Mouse (Mus musculus) intestine, postnatal 0 days (tissue): ENCODE results near the gene Stag1. TPM values are rescaled to one million over a fixed set of nuclear protein-coding genes. Genes with fewer than 3 reads are reported as not detected.

Source experiments
- ATAC-seq: fragments of 200-750 bp; cut with Nextera tagmentation; 2 replicates; pipeline ENCODE4 v1.8.0; 2017; ENCODE audit warnings: mild to moderate bottlenecking, moderate TSS enrichment, moderate library complexity
- H3K27ac ChIP-seq: fragments of 300-500 bp; sonication (generic); 2 replicates; pipeline ENCODE4 v1.5.1; 2014; ENCODE audit warnings: mild to moderate bottlenecking, low read depth, low read length, moderate library complexity
- H3K27me3 ChIP-seq: fragments of 300-500 bp; sonication (generic); replicated peaks from 2 replicates; pipeline ENCODE4 v1.6.1; 2014; ENCODE audit warnings: low read length, mixed read lengths; ENCODE audit not compliant: control insufficient read depth, insufficient read depth
- H3K36me3 ChIP-seq: fragments of 300-500 bp; sonication (generic); 2 replicates; pipeline ENCODE4 v1.6.1; 2014; ENCODE audit warnings: mild to moderate bottlenecking, moderate library complexity; ENCODE audit not compliant: control insufficient read depth, insufficient read depth
- H3K4me1 ChIP-seq: fragments of 300-500 bp; sonication (generic); replicated peaks from 2 replicates; pipeline ENCODE4 v1.6.1; 2014; ENCODE audit warnings: antibody characterized with exemption, low read length, mixed read lengths; ENCODE audit not compliant: control insufficient read depth, insufficient read depth
- H3K4me2 ChIP-seq: fragments of 300-500 bp; sonication (generic); replicated peaks from 2 replicates; pipeline ENCODE4 v1.6.1; 2014; ENCODE audit warnings: low read depth, mild to moderate bottlenecking, moderate library complexity
- H3K4me3 ChIP-seq: fragments of 300-500 bp; sonication (generic); 2 replicates; pipeline ENCODE4 v1.5.1; 2014; ENCODE audit warnings: low read depth, low read length
- H3K9ac ChIP-seq: fragments of 300-500 bp; sonication (generic); 2 replicates; pipeline ENCODE4 v1.6.1; 2014; ENCODE audit warnings: mild to moderate bottlenecking, low read depth, low read length
- H3K9me3 ChIP-seq: fragments of 300-500 bp; sonication (generic); 2 replicates; pipeline ENCODE4 v1.6.1; 2016; ENCODE audit warnings: mixed run types; ENCODE audit not compliant: control insufficient read depth
- CTCF ChIP-seq: sonication (generic); IDR thresholded peaks from 2 replicates; pipeline ENCODE4 v1.5.1; 2016; ENCODE audit warnings: low read depth, mild to moderate bottlenecking, control low read depth, antibody characterized with exemption, moderate library complexity
- WGBS: fragments of 180-500 bp; shearing (Covaris S2); extraction: QIAGEN DNeasy Blood & Tissue Kit; methylation state at CpG from one replicate; pipeline ENCODE4 v1.1.7; 2014; 5-methylcytosine and 5-hydroxymethylcytosine counted together
- polyA plus RNA-seq: library from polyadenylated mRNA; unstranded; fragments of >200 nt; fragmentation: Nextera tagmentation; extraction: Ambion mirVana; gene quantifications from 2 replicates; pipeline ENCODE4 v1.2.1, GENCODE M21; 2015

The Stag1 gene
- polyA plus RNA-seq, 1 experiment from 2014 or later = 24.6 TPM

DNA sequence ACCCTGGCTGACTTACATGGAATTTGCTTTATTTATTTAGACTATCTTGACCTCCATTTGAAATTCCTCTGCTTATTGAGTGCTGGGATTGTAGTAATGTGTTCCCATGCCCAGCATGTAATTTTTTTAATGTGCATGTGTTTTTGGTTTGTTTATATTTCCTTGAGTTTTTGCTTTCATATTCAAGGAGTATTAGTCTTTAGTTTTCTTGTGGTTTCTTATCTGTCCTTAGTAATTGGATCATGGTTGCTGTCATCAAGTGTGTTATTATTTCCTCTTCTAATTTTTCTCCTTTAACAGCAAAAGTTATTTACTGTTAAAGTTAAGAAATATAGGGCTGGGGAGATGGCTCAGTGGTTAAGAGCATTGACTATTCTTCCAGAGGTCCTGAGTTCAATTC, 63.0 kb downstream of the Stag1 start:
- no peak overlapping the region for H3K27ac ChIP-seq
- H3K9me3 ChIP-seq = no peaks in the 10 kb centered on the region
- no peak overlapping the region for H3K9ac ChIP-seq
- no peak overlapping the region for H3K4me3 ChIP-seq
- no peak overlapping the region for H3K4me2 ChIP-seq
- no peaks in the 10 kb centered on the region for H3K27me3 ChIP-seq
- no peak for ATAC-seq
- TF ChIP-seq CTCF = no peak
- H3K36me3 ChIP-seq = no peaks in the 10 kb centered on the region
- H3K4me1 ChIP-seq = no peaks in the 10 kb centered on the region

DNA sequence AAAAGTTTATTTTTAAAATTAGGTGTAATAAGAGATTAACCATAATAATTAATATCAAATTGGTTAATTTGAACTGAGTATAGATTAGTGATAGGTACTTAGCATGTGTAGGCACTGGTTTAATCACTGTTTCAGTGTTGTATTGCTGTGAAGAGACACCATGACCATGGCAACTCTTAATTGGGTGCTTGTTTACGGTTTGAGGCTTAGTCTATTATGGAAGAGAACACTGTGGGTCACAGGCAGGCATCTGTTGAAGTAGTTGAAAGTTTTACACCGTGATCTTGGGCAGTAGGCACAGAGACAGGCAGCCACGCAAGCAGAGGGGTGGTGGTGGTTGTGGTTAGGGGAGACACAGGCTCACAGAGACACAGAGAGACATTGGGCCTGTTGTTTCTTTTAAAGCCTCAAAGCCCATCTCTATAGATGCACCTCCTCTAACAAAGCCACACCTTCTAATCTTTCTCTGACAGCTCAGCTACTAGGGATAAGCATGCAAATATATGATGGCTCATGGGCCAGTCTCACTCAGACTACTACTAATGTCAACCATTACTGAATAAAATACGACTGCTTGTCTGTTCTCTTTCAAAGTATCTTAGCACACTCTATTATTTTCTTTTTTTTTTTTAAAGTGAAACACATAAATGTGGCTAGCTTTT, 66.0 kb downstream of the Stag1 start:
- no peak overlapping the region for H3K4me3 ChIP-seq
- H3K4me1 ChIP-seq = no peaks in the 10 kb centered on the region
- H3K4me2 ChIP-seq = no peak overlapping the region
- H3K9me3 ChIP-seq = no peaks in the 10 kb centered on the region
- H3K36me3 ChIP-seq = no peaks in the 10 kb centered on the region
- H3K9ac ChIP-seq = no peak overlapping the region
- TF ChIP-seq CTCF = no peak
- ATAC-seq = no peak
- no peaks in the 10 kb centered on the region for H3K27me3 ChIP-seq
- no peak overlapping the region for H3K27ac ChIP-seq
- WGBS = 77% methylated on average over 4 of the region's 4 CpGs

DNA sequence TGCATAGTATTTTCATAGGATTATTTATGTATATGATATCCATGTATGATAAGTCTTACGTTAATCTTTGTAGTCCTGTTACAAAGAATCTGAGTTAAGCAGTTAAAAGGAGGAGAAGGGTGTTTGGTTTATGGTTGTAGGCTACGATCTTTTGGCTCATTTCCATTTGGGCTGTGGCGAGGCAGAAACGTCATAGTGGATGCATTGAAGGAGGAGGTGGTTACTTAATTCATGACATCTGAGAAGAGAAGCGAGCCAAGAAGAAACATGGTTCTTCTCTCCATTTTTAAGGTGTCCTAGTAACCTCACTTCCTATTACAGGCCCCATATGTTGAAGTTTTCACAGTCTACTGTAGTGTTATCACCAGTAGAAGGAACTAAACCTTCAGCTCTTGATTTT, 72.6 kb downstream of the Stag1 start:
- Histone ChIP-seq H3K4me2 (no peak overlapping the region), H3K27me3 (no peaks in the 10 kb centered on the region), H3K27ac (no peak overlapping the region), H3K36me3 (no peaks in the 10 kb centered on the region), H3K9me3 (no peaks in the 10 kb centered on the region), H3K9ac (no peak overlapping the region), H3K4me3 (no peak overlapping the region), H3K4me1 (no peaks in the 10 kb centered on the region)
- 67% methylated on average over 5 of the region's 5 CpGs for WGBS
- TF ChIP-seq CTCF = no peak
- no peak for ATAC-seq

DNA sequence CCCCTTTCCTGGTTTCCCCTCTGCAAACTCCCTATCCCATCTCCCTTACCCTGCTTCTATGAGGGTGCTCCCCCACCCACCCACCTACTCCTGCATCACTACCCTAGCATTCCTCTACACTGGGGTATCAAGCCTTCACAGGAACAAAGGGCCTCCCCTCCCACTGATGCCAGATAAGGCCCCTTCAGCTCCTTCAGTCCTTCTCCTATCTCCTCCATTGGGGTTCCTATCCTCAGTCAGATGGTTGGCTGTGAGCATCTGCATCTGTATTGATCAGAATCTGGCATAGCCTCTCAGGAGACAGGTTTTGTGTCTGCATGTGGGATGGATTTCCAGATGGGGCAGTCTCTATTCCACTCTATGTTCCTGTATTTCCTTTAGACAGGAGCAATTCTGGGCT, 81.4 kb downstream of the Stag1 start:
- Histone ChIP-seq H3K4me3 (no peak overlapping the region), H3K27ac (no peak overlapping the region), H3K4me1 (no peaks in the 10 kb centered on the region), H3K4me2 (no peak overlapping the region), H3K9ac (no peak overlapping the region), H3K9me3 (no peaks in the 10 kb centered on the region), H3K36me3 (no peaks in the 10 kb centered on the region), H3K27me3 (no peaks in the 10 kb centered on the region)
- no peak for TF ChIP-seq CTCF
- no peak for ATAC-seq

DNA sequence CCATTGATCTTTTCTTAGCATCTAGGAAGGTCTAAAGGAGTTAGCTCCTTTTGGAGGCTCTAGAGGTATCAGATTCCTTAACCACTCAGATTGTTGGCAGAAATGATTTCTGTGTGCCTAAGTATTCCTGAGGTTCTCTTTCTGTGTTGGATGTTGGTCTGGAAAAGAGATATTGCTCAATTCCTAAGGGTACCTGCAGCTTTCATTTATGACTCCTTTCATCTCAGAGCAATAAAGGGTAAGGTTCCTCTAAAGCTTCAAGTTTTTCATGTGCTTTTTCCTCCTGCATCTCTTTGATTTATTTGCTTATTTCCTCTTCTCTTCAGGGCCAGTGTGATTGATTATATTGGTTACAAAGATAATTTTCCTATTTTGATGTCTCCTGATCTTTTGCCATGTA, 84.7 kb downstream of the Stag1 start:
- H3K27me3 ChIP-seq = no peaks in the 10 kb centered on the region
- no peaks in the 10 kb centered on the region for H3K9me3 ChIP-seq
- ATAC-seq = 0 out of 2 replicates have a peak, but pooled peaks have one; percentile 47
- H3K27ac ChIP-seq = no peak overlapping the region
- no peak overlapping the region for H3K4me3 ChIP-seq
- no peaks in the 10 kb centered on the region for H3K36me3 ChIP-seq
- H3K4me1 ChIP-seq = no peaks in the 10 kb centered on the region
- no peak for TF ChIP-seq CTCF
- no peak overlapping the region for H3K9ac ChIP-seq
- H3K4me2 ChIP-seq = no peak overlapping the region

DNA sequence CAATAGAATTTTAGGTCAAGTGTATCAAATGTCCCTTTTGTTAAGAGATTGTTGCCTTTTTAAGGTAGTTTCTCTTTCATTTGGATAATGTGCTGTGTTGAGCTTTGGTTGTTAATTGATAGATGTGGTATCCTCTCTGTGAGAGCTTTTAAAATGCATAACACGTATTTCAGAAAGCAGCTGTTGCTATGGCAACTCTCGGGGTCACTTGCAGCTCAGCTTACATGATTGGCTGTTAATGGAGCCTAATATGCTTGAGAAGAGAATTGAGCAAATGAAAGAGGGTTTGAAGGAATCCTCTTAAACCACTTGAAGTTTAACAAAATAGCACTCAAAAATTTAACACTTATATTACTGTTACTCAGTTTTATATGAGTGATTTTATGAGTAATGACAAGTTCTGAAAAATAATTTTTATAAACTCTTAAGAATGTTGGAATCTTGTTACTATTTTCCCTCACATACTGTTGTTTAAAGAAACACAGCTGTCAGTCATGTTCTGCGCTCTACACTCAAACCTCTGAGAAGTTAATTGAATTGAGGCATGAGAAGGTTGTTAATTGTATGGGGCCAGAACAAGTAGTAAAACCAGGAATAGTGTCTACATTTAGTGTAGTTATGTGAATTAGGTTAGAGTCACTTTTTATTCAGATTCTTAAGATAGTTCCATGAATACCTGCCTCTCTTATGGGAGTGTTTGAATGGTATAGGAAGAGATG, 88.3 kb downstream of the Stag1 start:
- Histone ChIP-seq H3K4me3 (no peak overlapping the region), H3K9ac (no peak overlapping the region), H3K9me3 (no peaks in the 10 kb centered on the region), H3K27me3 (no peaks in the 10 kb centered on the region), H3K36me3 (no peaks in the 10 kb centered on the region), H3K4me1 (no peaks in the 10 kb centered on the region), H3K27ac (no peak overlapping the region), H3K4me2 (no peak overlapping the region)
- no peak for ATAC-seq
- 46% methylated on average over 3 of the region's 3 CpGs for whole genome bisulfite sequencing
- no peak for TF ChIP-seq CTCF
